Mouse (Mus musculus) common myeloid progenitor, adult 5-6 weeks (primary cell): ENCODE results near the gene Rapgefl1. TPM values are rescaled to one million over a fixed set of nuclear protein-coding genes. Genes with fewer than 3 reads are reported as not detected.

Source experiments
- ATAC-seq: replicated peaks from 2 replicates; pipeline ENCODE4 v1.8.0; 2016; ENCODE audit warnings: low read depth, mild to moderate bottlenecking, moderate TSS enrichment, inconsistent platforms; ENCODE audit not compliant: poor library complexity, severe bottlenecking
- total RNA-seq: library from RNA; stranded (forward); fragments of 200-1000, 187-1606 nt; gene quantifications from 2 replicates; pipeline ENCODE4 v1.2.3, GENCODE M21; 2017

The Rapgefl1 gene
- total RNA-seq, 1 experiment from 2014 or later: 0.64 TPM

- ATAC-seq: no peak
Observed at GRCm38 (mm10) chr11:98902621-98903245, 66.1 kb downstream of the Rapgefl1 start.

Other genes with a start within 250 kb of the Rapgefl1 start
- 17.9 and 19.2 TPM in 2 replicates for gene Ormdl3, start 249.4 kb upstream of the Rapgefl1 start, total RNA-seq
- not detected in 2 replicates for gene Lrrc3c, start 238.5 kb upstream of the Rapgefl1 start, total RNA-seq
- 5.8 and 9.3 TPM in 2 replicates for gene Gm12355, start 211.1 kb upstream of the Rapgefl1 start, total RNA-seq
- not detected in 2 replicates for gene Gsdma3, start 210.4 kb upstream of the Rapgefl1 start, total RNA-seq
- not detected in 2 replicates for gene Gsdma2, start 190.0 kb upstream of the Rapgefl1 start, total RNA-seq
- gene Gsdma, start 172.4 kb upstream of the Rapgefl1 start, total RNA-seq: 0.05 TPM in 1 of 2 replicates, not detected in the other
- 53.7 and 88.9 TPM in 2 replicates for gene Psmd3, start 154.2 kb upstream of the Rapgefl1 start, total RNA-seq
- gene Csf3, start 135.5 kb upstream of the Rapgefl1 start, total RNA-seq: not detected in 2 replicates
- gene Med24, start 107.3 kb upstream of the Rapgefl1 start, total RNA-seq: 39.5 and 43.7 TPM in 2 replicates
- gene Thra, start 96.1 kb upstream of the Rapgefl1 start, total RNA-seq: 23.6 and 33.2 TPM in 2 replicates
- 0.58 and 1.6 TPM in 2 replicates for gene Nr1d1, start 61.5 kb upstream of the Rapgefl1 start, total RNA-seq
- gene Msl1, start 41.3 kb upstream of the Rapgefl1 start, total RNA-seq: 72.8 and 88.2 TPM in 2 replicates
- 39.5 and 46.5 TPM in 2 replicates for gene Casc3, start 31.9 kb upstream of the Rapgefl1 start, total RNA-seq
- gene Wipf2, start 26.9 kb downstream of the Rapgefl1 start, total RNA-seq: 4.6 and 6.4 TPM in 2 replicates
- 41.1 and 47.2 TPM in 2 replicates for gene Cdc6, start 71.0 kb downstream of the Rapgefl1 start, total RNA-seq
- 1.2 and 5.6 TPM in 2 replicates for gene Rara, start 91.0 kb downstream of the Rapgefl1 start, total RNA-seq
- not detected in 2 replicates for gene Gjd3, start 146.2 kb downstream of the Rapgefl1 start, total RNA-seq
- 622 and 650 TPM in 2 replicates for gene Top2a, start 187.4 kb downstream of the Rapgefl1 start, total RNA-seq
- gene Igfbp4, start 204.5 kb downstream of the Rapgefl1 start, total RNA-seq: 177 and 183 TPM in 2 replicates